Mouse (Mus musculus) liver, postnatal 0 days (tissue): ENCODE data around the gene Atcay. TPM values are rescaled to one million over a fixed set of nuclear protein-coding genes. Genes with fewer than 3 reads are reported as not detected.

Experiments used
- ATAC-seq: fragments of 200-750 bp; cut with Nextera tagmentation; 2 replicates; pipeline ENCODE4 v1.8.0; 2017; ENCODE audit warnings: mild to moderate bottlenecking, moderate library complexity
- DNase-seq: peaks from one replicate; pipeline ENCODE4 v3.0.0-alpha.2; 2016
- H3K27ac ChIP-seq: fragments of 300-500 bp; sonication (generic); 2 replicates; pipeline ENCODE4 v1.5.1; 2014; ENCODE audit warnings: antibody characterized with exemption, moderate library complexity, mild to moderate bottlenecking, low read depth
- H3K27me3 ChIP-seq: fragments of 300-500 bp; sonication (generic); 2 replicates; pipeline ENCODE4 v1.6.1; 2014; ENCODE audit warnings: low read length, control low read depth, mixed read lengths; ENCODE audit not compliant: insufficient read depth
- H3K36me3 ChIP-seq: fragments of 300-500 bp; sonication (generic); replicated peaks from 2 replicates; pipeline ENCODE4 v1.6.1; 2014; ENCODE audit warnings: mild to moderate bottlenecking, control low read depth, low read length, moderate library complexity, mixed read lengths; ENCODE audit not compliant: insufficient read depth
- H3K4me1 ChIP-seq: fragments of 300-500 bp; sonication (generic); 2 replicates; pipeline ENCODE4 v1.6.1; 2014; ENCODE audit warnings: antibody characterized with exemption, mild to moderate bottlenecking, control low read depth; ENCODE audit not compliant: insufficient read depth
- H3K4me2 ChIP-seq: fragments of 300-500 bp; sonication (generic); 2 replicates; pipeline ENCODE4 v1.6.1; 2014; ENCODE audit warnings: low read depth, mild to moderate bottlenecking, low read length, moderate library complexity, mixed read lengths
- H3K4me3 ChIP-seq: fragments of 300-500 bp; sonication (generic); 2 replicates; pipeline ENCODE4 v1.5.1; 2014; ENCODE audit warnings: low read depth, low read length
- H3K9ac ChIP-seq: fragments of 300-500 bp; sonication (generic); replicated peaks from 2 replicates; pipeline ENCODE4 v1.6.1; 2014; ENCODE audit warnings: mild to moderate bottlenecking, moderate library complexity
- H3K9me3 ChIP-seq: fragments of 300-500 bp; sonication (generic); 2 replicates; pipeline ENCODE4 v1.6.1; 2016; ENCODE audit warnings: mild to moderate bottlenecking, control low read depth, low read length, mixed read lengths
- CTCF ChIP-seq: sonication (generic); IDR thresholded peaks from 2 replicates; pipeline ENCODE4 v1.5.1; 2016; ENCODE audit warnings: antibody characterized with exemption, low read depth
- EP300 ChIP-seq: IDR thresholded peaks from 2 replicates; pipeline ENCODE4 v1.6.1; 2016; ENCODE audit warnings: antibody characterized with exemption, low read depth, mild to moderate bottlenecking
- WGBS: fragments of 180-500 bp; shearing (Covaris S2); extraction: QIAGEN DNeasy Blood & Tissue Kit; methylation state at CpG from one replicate; pipeline ENCODE4 v1.1.7; 2014; ENCODE audit not compliant: insufficient replicate concordance; 5-methylcytosine and 5-hydroxymethylcytosine counted together
- polyA plus RNA-seq: library from polyadenylated mRNA; unstranded; fragments of >200 nt; fragmentation: Nextera tagmentation; extraction: Ambion mirVana; gene quantifications from 2 replicates; pipeline ENCODE4 v1.2.1, GENCODE M21; 2015

Gene Atcay
- polyA plus RNA-seq, 1 experiment from 2014 or later, result not detected

GRCm38 (mm10) chr10:81268056-81268455 lies 37.4 kb upstream of the Atcay start:
- TF ChIP-seq CTCF (no peak), EP300 (no peak)
- H3K27ac ChIP-seq, result peak overlapping the region; percentile 81
- H3K9me3 ChIP-seq, result no peaks in the 10 kb centered on the region
- peaks cover 40% of the 10 kb centered on the region for H3K36me3 ChIP-seq
- H3K4me1 ChIP-seq, result peaks cover 22% of the 10 kb centered on the region
- peak overlapping the region; percentile 73 for H3K4me3 ChIP-seq
- peak overlapping the region; percentile 87 for H3K9ac ChIP-seq
- peak; percentile 62 for ATAC-seq
- WGBS, result 2% methylated on average over 23 of the region's 23 CpGs
- no peaks in the 10 kb centered on the region for H3K27me3 ChIP-seq
- peak overlapping the region; percentile 81 for H3K4me2 ChIP-seq
- peak; percentile 84 for DNase-seq

DNA sequence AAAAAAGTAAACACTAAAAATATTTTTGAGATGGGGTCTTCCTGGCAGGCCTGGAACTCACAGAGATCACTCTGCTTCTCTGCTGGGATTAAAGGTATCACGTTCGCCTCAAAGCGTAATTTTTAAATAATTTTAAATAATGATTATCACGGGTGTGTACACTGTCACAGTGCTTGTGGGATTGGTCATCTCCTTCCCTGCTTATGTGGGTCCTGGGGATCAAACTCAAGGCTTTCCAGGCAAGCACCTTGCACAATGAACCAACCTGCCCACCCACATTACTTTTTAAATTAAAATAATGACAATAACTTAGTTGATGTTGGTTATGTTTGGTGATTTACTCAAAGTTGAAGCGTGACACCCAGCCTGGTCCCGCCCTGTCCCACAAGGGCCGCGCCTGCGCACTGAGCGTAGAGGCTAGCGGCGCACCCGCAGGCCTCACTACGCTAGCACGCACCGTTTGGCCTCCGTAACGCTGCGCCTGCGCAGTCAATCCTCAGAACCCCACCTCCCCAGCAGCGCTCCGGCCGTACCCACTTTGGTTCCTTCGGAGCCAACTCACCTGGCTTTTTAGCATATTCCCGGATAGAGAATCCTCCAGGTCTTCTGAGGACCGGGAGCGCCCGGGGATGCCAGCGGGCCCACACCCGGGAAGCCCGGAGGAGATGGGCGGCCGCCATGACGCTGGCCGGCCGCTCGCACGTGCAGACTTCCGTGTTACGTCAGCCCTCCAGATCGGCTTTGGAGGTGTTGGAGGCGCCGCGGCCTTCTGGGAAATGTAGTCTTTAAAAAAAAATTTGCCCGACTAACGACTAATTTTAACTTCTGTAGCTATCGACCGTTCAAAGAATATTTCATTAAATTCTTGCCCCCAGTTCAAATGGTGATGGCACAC lies 35.8 kb upstream of the Atcay start, which contains the start of the genes Mrpl54 and Apba3:
Gene Mrpl54 (minus strand): TSS at position 724 of the 895 bp plus-strand sequence.
Gene Apba3 (plus strand): TSS at position 750 of the 895 bp plus-strand sequence.
- H3K36me3 ChIP-seq, result peaks cover 26% of the 10 kb centered on the region
- H3K4me1 ChIP-seq, result peaks cover 22% of the 10 kb centered on the region
- H3K4me2 ChIP-seq, result peak within 1 kb of the TSS; percentile 81
- peak within 1 kb of the TSS; percentile 73 for H3K4me3 ChIP-seq
- H3K27ac ChIP-seq, result peak within 1 kb of the TSS; percentile 74
- H3K9ac ChIP-seq, result peak within 1 kb of the TSS; percentile 72
- peak; percentile 96 for ATAC-seq
- no peaks in the 10 kb centered on the region for H3K27me3 ChIP-seq
- TF ChIP-seq EP300 (0 out of 2 replicates have a peak, but pooled peaks have one; percentile 5), CTCF (no peak)
- no peaks in the 10 kb centered on the region for H3K9me3 ChIP-seq
- peak; percentile 96 for DNase-seq
- WGBS, result under 1% methylated on average over 48 of the region's 48 CpGs

DNA sequence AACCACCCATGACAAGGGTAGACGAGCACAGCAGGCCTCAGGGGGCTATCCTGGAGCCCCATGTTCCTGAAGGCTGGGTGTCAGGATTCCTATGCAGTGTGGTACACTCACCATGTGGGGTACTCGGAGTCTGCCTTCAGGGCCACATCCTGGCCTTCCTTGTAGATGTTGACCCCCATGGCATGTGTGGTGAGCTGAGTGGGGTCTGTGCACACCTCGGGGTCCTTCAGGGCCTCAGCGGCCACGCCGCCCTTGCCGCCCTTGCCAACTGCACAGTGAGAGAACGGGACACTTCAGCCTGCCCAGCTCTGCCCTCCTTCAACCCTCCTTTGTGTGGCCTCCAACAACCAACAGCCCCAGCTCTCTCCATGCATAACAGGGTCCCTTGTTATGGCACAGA lies 34.9 kb upstream of the Atcay start:
- 88% methylated on average over 8 of the region's 8 CpGs for WGBS
- Histone ChIP-seq H3K27me3 (no peaks in the 10 kb centered on the region), H3K9me3 (peaks cover 2% of the 10 kb centered on the region), H3K36me3 (peaks cover 20% of the 10 kb centered on the region), H3K9ac (0 out of 2 replicates have a peak overlapping the region, but pooled peaks have one; percentile 72), H3K4me3 (no peak overlapping the region), H3K4me1 (peaks cover 22% of the 10 kb centered on the region), H3K27ac (no peak overlapping the region), H3K4me2 (peak overlapping the region; percentile 81; the same call in 1 of the 2 replicates)
- TF ChIP-seq EP300, result no peak
- no peak for TF ChIP-seq CTCF
- DNase-seq (no peak), ATAC-seq (no peak)

GRCm38 (mm10) chr10:81261025-81261424 lies 30.4 kb upstream of the Atcay start:
- Histone ChIP-seq H3K27ac (no peak overlapping the region), H3K27me3 (peaks cover 28% of the 10 kb centered on the region), H3K4me2 (no peak overlapping the region), H3K9ac (no peak overlapping the region), H3K4me3 (no peak overlapping the region), H3K36me3 (peaks cover 20% of the 10 kb centered on the region), H3K4me1 (peaks cover 10% of the 10 kb centered on the region; the same call in 1 of the 2 replicates), H3K9me3 (peaks cover 7% of the 10 kb centered on the region)
- WGBS, result 94% methylated on average over 4 of the region's 4 CpGs
- DNase-seq (no peak), ATAC-seq (no peak)
- TF ChIP-seq CTCF, result no peak
- TF ChIP-seq EP300, result no peak

GRCm38 (mm10) chr10:81259225-81259884 lies 28.7 kb upstream of the Atcay start:
- H3K4me1 ChIP-seq, result peaks cover 5% of the 10 kb centered on the region; the same call in 1 of the 2 replicates
- H3K36me3 ChIP-seq, result peaks cover 12% of the 10 kb centered on the region
- no peak overlapping the region for H3K9ac ChIP-seq
- H3K9me3 ChIP-seq, result peaks cover 7% of the 10 kb centered on the region
- H3K27me3 ChIP-seq, result peaks cover 31% of the 10 kb centered on the region
- no peak overlapping the region for H3K4me2 ChIP-seq
- ATAC-seq (no peak), DNase-seq (no peak)
- H3K27ac ChIP-seq, result no peak overlapping the region
- no peak overlapping the region for H3K4me3 ChIP-seq
- TF ChIP-seq EP300 (no peak), CTCF (no peak)
- 56% methylated on average over 21 of the region's 21 CpGs for WGBS
